Mouse (Mus musculus): ENCODE results near the gene Zswim3. TPM values are rescaled to one million over a fixed set of nuclear protein-coding genes. Genes with fewer than 3 reads are reported as not detected.
A peak's percentile ranks its signal among the peaks of the same experiment; 100 is the strongest.

The Zswim3 gene
- polyA plus RNA-seq, 1 experiment = 0.40 TPM

DNA sequence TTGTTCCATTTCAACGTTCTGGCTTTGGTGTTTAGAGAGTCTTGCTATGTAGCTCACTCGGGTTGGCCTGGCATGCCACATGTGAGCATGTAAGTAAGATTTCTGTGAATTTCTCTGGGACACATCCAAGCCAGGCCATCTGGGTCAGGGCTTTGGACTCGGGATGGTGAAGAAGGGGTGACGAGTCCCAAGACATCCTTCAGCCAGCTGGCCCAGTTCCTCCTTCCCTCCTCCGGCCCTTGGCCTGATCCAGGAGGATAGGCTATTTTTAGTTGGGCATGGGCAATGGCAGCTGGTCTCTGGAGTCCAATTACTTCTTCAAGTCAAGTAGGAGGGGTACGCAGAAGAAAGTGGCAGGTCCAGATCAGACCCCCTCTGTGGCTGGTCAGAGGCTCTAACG, 26.1 kb upstream of the Zswim3 start:
- Histone ChIP-seq H3K4me3 (replicated peaks) (no peak overlapping the region), H3K4me1 (peaks cover 21% of the 10 kb centered on the region), H3K27me3 (replicated peaks) (peaks cover 59% of the 10 kb centered on the region), H3K36me3 (replicated peaks; ENCODE audit: low read length) (peaks cover 4% of the 10 kb centered on the region), H3K9me3 (peaks cover 5% of the 10 kb centered on the region)
- TF ChIP-seq FLI1 (IDR thresholded peaks at IDR 0.05; ENCODE audit: low read length) (no peak), GATA1 (IDR thresholded peaks at IDR 0.05; ENCODE audit: borderline replicate concordance, low read length) (no peak)

- no peaks in the 10 kb centered on the region for H3K36me3 ChIP-seq (replicated peaks; ENCODE audit: low read length)
- H3K27me3 ChIP-seq (replicated peaks) = peaks cover 59% of the 10 kb centered on the region
- H3K4me3 ChIP-seq (replicated peaks) = no peak within 1 kb of the TSS
- TF ChIP-seq FLI1 (IDR thresholded peaks at IDR 0.05; ENCODE audit: low read length) = no peak
- no peak for TF ChIP-seq GATA1 (IDR thresholded peaks at IDR 0.05; ENCODE audit: borderline replicate concordance, low read length)
- peaks cover 5% of the 10 kb centered on the region for H3K9me3 ChIP-seq
- peaks cover 23% of the 10 kb centered on the region for H3K4me1 ChIP-seq
Observed at GRCm38 (mm10) chr2:164779481-164780086, 25.3 kb upstream of the Zswim3 start, which contains the start of gene Tnnc2. TSS of gene Tnnc2 (minus strand) at chr2:164779967.

DNA sequence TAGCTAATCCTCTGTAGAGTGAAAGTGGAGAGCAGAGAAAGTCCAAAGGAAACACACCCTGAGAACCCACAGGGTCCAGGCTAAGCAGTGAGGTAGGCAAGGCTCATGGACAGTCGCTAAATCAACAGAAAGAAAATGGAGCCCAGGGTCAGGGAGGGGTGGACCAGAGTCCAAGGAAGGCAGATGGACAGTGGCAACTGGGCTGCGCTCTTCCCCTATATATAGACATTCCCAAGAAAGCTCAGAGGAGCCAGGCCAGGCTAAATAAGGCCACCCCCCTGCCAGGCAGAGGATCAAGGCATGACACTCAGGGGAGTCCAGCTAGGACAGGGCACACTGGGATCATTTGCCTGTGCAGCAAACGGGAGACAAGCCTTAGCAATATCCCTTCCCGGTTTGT, 23.0 kb upstream of the Zswim3 start:
- peaks cover 49% of the 10 kb centered on the region for H3K27me3 ChIP-seq (replicated peaks)

DNA sequence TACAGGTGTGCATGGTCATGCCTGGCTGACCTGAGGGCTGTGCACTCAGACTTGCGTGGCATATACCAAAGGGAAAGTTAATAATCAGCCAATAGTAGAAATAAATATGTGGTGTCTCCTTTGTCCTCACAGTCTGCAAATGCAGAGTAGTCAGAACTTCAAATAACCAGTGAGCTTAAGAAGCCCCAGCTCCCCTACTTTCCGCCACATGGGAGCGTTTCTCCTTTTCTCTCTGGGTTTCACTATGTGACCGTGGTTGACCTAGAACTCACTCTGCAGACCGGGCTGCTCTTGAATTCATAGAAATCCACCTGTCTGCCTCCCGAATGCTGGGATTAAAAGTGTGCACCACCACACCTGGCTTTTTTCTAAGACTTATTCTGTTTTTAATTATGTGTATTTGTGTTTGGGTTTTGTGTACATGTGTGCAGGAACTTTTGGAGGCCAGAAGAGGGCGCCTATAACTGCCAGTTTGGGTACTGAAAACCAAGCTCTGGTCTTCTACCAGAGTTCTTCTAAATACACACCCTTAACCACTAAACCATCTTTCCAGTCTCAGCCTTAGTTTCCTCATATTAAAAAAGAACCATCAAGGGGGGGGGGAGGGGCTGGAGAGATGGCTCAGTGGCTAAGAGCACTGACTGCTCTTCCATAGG, 20.8 kb upstream of the Zswim3 start:
- peaks cover 27% of the 10 kb centered on the region for H3K27me3 ChIP-seq (replicated peaks)
- peaks cover 48% of the 10 kb centered on the region for H3K4me1 ChIP-seq
- H3K4me3 ChIP-seq (replicated peaks) = no peak overlapping the region

More for the DNA sequence above, 23.0 kb upstream of the Zswim3 start:
- Histone ChIP-seq H3K4me3 (replicated peaks) (no peak overlapping the region), H3K9me3 (peaks cover 5% of the 10 kb centered on the region), H3K36me3 (replicated peaks; ENCODE audit: low read length) (no peaks in the 10 kb centered on the region), H3K4me1 (peaks cover 41% of the 10 kb centered on the region)
- TF ChIP-seq GATA1 (IDR thresholded peaks at IDR 0.05; ENCODE audit: borderline replicate concordance, low read length) = no peak
- TF ChIP-seq FLI1 (IDR thresholded peaks at IDR 0.05; ENCODE audit: low read length) = no peak

DNA sequence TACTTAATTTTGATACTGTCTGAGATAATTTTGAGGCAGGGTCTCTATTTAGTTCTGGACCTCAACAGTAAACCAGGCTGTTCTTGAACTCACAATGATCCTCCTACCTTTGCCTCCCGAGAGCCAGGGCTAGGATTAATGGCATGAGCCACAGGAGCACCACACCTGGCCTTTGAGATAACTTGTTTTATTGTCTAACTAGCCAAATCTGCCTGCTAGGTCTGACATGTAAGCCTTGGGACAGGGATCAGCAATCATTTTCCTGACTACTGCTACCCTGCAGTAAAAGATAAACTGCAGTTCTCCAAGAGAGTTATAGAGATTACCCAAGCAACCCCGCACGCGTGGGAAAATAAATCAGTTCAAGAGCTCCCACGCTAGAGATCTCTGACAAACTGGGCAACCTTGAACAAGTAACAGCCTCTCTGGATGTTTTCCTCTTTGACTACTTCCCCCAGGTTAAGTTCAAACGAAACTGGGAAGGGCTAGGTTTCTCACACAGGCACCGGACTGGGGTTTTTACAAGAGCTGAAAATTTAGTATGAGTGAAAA, 20.0 kb upstream of the Zswim3 start:
- peak overlapping the region; percentile 93 for H3K4me3 ChIP-seq (replicated peaks)
- TF ChIP-seq FLI1 (IDR thresholded peaks at IDR 0.05; ENCODE audit: low read length) (no peak), GATA1 (IDR thresholded peaks at IDR 0.05; ENCODE audit: borderline replicate concordance, low read length) (no peak)
- peaks cover 18% of the 10 kb centered on the region for H3K27me3 ChIP-seq (replicated peaks)
- H3K36me3 ChIP-seq (replicated peaks; ENCODE audit: low read length) = peaks cover 16% of the 10 kb centered on the region
- peaks cover 49% of the 10 kb centered on the region for H3K4me1 ChIP-seq
- no peaks in the 10 kb centered on the region for H3K9me3 ChIP-seq

More for the DNA sequence above, 20.8 kb upstream of the Zswim3 start:
- TF ChIP-seq FLI1 (IDR thresholded peaks at IDR 0.05; ENCODE audit: low read length) = no peak
- TF ChIP-seq GATA1 (IDR thresholded peaks at IDR 0.05; ENCODE audit: borderline replicate concordance, low read length) = no peak
- Histone ChIP-seq H3K36me3 (replicated peaks; ENCODE audit: low read length) (peaks cover 10% of the 10 kb centered on the region), H3K9me3 (no peaks in the 10 kb centered on the region)

- TF ChIP-seq FLI1 (IDR thresholded peaks at IDR 0.05; ENCODE audit: low read length) = no peak
- TF ChIP-seq GATA1 (IDR thresholded peaks at IDR 0.05; ENCODE audit: borderline replicate concordance, low read length) = no peak
- peaks cover 49% of the 10 kb centered on the region for H3K4me1 ChIP-seq
Observed at GRCm38 (mm10) chr2:164785481-164786387, 19.2 kb upstream of the Zswim3 start, which contains the start of gene Snx21. TSS of gene Snx21 (plus strand) at chr2:164785823.

DNA sequence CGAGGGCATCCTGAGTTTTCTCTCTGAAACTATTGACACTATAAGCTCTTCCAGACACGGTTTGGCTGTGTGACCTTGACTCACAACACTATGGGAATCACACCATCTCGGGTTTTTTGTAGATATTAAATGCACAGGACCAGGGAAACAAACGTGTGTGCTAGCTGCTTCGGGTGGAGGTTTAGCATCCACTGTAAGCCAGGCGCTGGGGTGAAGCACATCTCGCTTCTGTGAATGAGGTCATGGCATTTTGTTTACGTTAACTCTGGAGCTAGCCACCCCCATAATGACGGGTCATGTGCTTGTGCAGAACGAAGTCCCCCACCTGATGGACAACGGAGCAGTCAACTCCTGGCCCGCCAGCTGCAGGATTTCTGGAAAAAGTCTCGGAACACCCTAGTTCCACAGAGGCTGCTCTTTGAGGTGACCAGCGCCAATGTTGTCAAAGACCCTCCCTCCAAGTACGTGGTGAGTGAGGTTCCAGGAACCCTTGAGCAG, 18.5 kb upstream of the Zswim3 start:
- peak overlapping the region; percentile 93 for H3K4me3 ChIP-seq (replicated peaks)
- H3K9me3 ChIP-seq = no peaks in the 10 kb centered on the region
- no peak for TF ChIP-seq GATA1 (IDR thresholded peaks at IDR 0.05; ENCODE audit: borderline replicate concordance, low read length)
- H3K4me1 ChIP-seq = peaks cover 49% of the 10 kb centered on the region
- H3K36me3 ChIP-seq (replicated peaks; ENCODE audit: low read length) = peaks cover 31% of the 10 kb centered on the region
- H3K27me3 ChIP-seq (replicated peaks) = peaks cover 12% of the 10 kb centered on the region

More at GRCm38 (mm10) chr2:164785481-164786387, 19.2 kb upstream of the Zswim3 start, which contains the start of gene Snx21:
- Histone ChIP-seq H3K4me3 (replicated peaks) (peak within 1 kb of the TSS; percentile 93), H3K36me3 (replicated peaks; ENCODE audit: low read length) (peaks cover 24% of the 10 kb centered on the region), H3K9me3 (no peaks in the 10 kb centered on the region), H3K27me3 (replicated peaks) (peaks cover 13% of the 10 kb centered on the region)

- peaks cover 46% of the 10 kb centered on the region for H3K4me1 ChIP-seq
- peaks cover 8% of the 10 kb centered on the region for H3K27me3 ChIP-seq (replicated peaks)
- H3K4me3 ChIP-seq (replicated peaks) = no peak overlapping the region
- peaks cover 37% of the 10 kb centered on the region for H3K36me3 ChIP-seq (replicated peaks; ENCODE audit: low read length)
- H3K9me3 ChIP-seq = no peaks in the 10 kb centered on the region
- TF ChIP-seq FLI1 (IDR thresholded peaks at IDR 0.05; ENCODE audit: low read length) (no peak), GATA1 (IDR thresholded peaks at IDR 0.05; ENCODE audit: borderline replicate concordance, low read length) (no peak)
Observed at GRCm38 (mm10) chr2:164787032-164787431, 17.9 kb upstream of the Zswim3 start.

GRCm38 (mm10) chr2:164787779-164788178, 17.1 kb upstream of the Zswim3 start:
- peaks cover 38% of the 10 kb centered on the region for H3K4me1 ChIP-seq
- TF ChIP-seq FLI1 (IDR thresholded peaks at IDR 0.05; ENCODE audit: low read length) = no peak
- TF ChIP-seq GATA1 (IDR thresholded peaks at IDR 0.05; ENCODE audit: borderline replicate concordance, low read length) = no peak

More at GRCm38 (mm10) chr2:164787779-164788178, 17.1 kb upstream of the Zswim3 start:
- Histone ChIP-seq H3K4me3 (replicated peaks) (no peak overlapping the region), H3K27me3 (replicated peaks) (peaks cover 3% of the 10 kb centered on the region), H3K9me3 (no peaks in the 10 kb centered on the region), H3K36me3 (replicated peaks; ENCODE audit: low read length) (peaks cover 44% of the 10 kb centered on the region)
